Mouse (Mus musculus) lung, adult 2 months (tissue): ENCODE measurements around the gene Tnfaip1.

ENCODE experiments used
- CTCF ChIP-seq: fragments of 200-500 bp; IDR thresholded peaks from 2 replicates; pipeline ENCODE4 v1.5.1; 2011; ENCODE audit warnings: mild to moderate bottlenecking, low read length, control low read depth; ENCODE audit not compliant: insufficient read depth
- POLR2A ChIP-seq: fragments of 200-500 bp; IDR thresholded peaks from 2 replicates; pipeline ENCODE4 v1.6.1; 2011; ENCODE audit warnings: low read depth, mild to moderate bottlenecking, control low read depth, low read length, borderline replicate concordance; ENCODE audit errors: extremely low read depth

DNA sequence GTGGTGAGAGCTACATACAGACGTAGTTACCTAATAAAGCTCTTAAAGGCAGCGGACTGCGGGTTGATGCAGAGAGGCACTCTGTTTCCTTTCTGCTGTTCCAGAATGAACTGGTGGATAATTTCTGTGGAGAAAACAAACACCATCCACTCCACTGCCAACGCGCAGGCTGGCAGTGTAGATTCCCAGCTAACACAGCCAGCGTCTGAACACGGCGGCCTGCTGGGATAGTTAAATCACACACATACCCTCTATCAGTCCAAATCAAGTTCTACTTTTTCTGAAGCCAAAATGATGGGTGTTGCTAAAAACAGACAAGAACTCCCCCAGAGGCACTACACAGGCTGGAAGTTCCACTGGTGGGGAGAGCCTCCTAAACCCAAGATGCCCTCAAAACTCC lies 35.3 kb upstream of the Tnfaip1 start:
- TF ChIP-seq POLR2A (no peak), CTCF (no peak)
